Mouse (Mus musculus): ENCODE data around the gene Sytl2. TPM values are rescaled to one million over a fixed set of nuclear protein-coding genes. Genes with fewer than 3 reads are reported as not detected.

Gene Sytl2
- total RNA-seq (2023): 0.41 and 0.63 TPM in 2 replicates

GRCm38 (mm10) chr7:90301942-90302646 is at the start of gene Sytl2:
TSS of gene Sytl2 (plus strand) at chr7:90302252.

GRCm38 (mm10) chr7:90265289-90265970 is 36.6 kb upstream of the Sytl2 start, which contains the start of gene Ccdc83:
TSS of gene Ccdc83 (minus strand) at chr7:90265777.

GRCm38 (mm10) chr7:90426020-90427001 is 124.3 kb downstream of the Sytl2 start, which contains the start of gene Ccdc89:
TSS of gene Ccdc89 (plus strand) at chr7:90426577.

GRCm38 (mm10) chr7:90442518-90443080 is 140.5 kb downstream of the Sytl2 start, which contains the start of gene Crebzf:
TSS of gene Crebzf (plus strand) at chr7:90442729.

GRCm38 (mm10) chr7:90456845-90457468 is 154.9 kb downstream of the Sytl2 start, which contains the start of gene Tmem126a:
TSS of gene Tmem126a (minus strand) at chr7:90457229.

Other genes with a start within 250 kb of the Sytl2 start
- gene Picalm, start 172.0 kb upstream of the Sytl2 start, total RNA-seq (2023): 290 and 404 TPM in 2 replicates
- gene Ccdc83, start 36.5 kb upstream of the Sytl2 start, total RNA-seq (2023): not detected in 2 replicates
- not detected in 2 replicates for gene Ccdc89, start 124.3 kb downstream of the Sytl2 start, total RNA-seq (2023)
- 36.8 and 56.4 TPM in 2 replicates for gene Crebzf, start 140.5 kb downstream of the Sytl2 start, total RNA-seq (2023)
- gene Tmem126a, start 155.0 kb downstream of the Sytl2 start, total RNA-seq (2023): 8.1 and 12.8 TPM in 2 replicates
- 2.9 and 3.3 TPM in 2 replicates for gene Tmem126b, start 173.7 kb downstream of the Sytl2 start, total RNA-seq (2023)
- gene Dlg2, start 174.4 kb downstream of the Sytl2 start, total RNA-seq (2023): 0.64 and 0.95 TPM in 2 replicates